Mouse (Mus musculus): Measurements from ENCODE around the gene Perm1.

Gene Perm1

DNA sequence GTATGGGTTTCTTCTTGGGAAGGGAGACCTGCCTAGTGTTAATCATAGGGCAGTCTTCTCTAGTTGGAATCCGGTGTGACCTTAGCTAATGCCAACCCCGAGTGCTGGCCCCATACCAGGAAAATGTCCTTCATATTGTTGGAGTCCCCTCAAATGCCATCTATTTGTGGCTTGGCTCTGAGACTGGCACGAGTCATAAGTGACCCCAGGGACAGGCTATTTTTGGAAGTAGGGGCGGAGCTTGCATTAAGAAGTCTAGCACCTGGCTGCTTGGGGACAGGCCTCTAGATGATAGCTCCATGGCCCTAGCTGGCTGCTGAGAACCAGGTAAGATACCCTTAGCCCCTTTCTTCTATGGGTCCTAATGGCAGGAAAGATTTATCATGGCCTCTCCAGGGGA, at the start of gene Perm1:
Gene Perm1 (plus strand): TSS at position 220 of the 400 bp plus-strand sequence.
- no peak for DNase-seq (ENCODE audit: low read depth)

DNA sequence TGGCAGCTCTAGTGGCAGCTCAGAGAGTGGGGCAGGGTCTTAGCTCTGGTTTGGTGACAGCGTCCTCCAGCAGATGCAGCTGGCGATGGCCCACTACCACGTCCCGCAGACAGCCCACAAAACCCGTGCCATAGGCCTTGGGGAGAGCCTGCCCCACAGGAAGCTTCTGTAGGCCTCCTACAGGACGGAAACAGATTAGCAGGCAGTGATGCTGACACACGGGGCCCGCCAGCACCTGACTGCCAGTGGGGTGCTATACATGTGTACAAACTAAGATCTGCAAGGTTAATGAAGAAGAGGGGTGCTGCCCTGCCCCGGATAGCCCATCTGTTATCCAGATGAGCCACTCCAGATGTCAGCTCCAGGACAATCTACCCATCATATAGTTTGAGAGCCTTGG, 49.2 kb upstream of the Perm1 start:
- peak; percentile 35 for DNase-seq (ENCODE audit: low read depth)

DNA sequence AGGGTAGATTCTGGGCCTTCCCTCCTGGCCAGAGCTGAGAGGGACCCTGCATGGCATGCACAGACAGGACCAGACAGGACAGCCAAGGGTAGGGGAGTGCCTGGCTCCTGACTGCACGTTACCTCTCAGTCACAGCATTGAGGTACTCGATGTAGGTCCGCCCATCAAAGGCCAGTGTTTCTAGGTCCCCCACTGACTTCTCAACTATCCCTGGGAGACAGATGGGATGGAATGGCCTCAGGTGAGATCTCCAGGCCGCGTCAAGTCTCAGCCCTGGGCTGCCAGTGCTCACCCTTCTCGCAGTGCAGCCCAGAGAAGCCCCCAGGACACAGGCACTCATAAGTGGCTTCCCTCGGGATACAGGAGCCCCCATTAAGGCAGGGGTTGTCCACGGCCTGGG, 47.1 kb upstream of the Perm1 start:
- DNase-seq (ENCODE audit: low read depth): no peak

DNA sequence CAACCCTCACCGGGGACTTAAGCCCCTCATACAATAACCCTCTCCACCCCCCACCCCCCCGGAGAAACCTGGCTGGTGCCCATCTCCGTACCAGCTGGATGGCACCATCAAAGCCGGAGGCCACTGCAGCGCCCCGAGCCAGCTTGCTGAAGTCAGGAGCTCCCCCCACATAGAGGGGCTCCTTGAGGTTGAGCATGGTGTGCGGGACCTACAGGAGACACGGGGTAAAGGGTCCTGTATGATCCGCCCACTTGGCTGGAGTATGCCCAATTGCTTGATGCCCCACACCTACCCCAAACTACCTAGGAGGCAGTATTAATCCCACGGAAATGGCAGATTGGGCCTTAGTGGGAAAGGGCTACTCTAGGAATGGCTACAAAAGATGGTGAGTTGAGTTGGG, 46.5 kb upstream of the Perm1 start:
- no peak for DNase-seq (ENCODE audit: low read depth)

DNA sequence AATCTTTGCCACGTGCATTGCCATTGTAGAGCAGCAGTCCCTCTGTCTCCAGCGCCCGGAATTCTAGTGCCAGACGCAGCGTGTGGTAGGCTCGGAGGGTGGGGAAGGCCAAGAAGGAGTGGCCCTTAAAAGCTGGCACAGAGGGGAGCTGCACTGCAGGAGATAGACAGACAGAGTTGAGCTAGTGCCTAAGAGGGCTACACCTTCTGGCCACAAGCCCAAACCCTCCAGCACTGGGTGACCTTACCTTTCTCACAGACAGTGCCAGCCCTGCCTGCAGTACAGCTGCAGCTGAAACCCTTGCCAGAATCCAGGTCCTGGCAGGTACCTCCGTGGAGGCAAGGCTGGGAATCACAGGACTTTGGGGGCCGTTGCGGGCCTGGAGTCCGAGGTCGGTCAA, 43.8 kb upstream of the Perm1 start:
- DNase-seq (ENCODE audit: low read depth): no peak

DNA sequence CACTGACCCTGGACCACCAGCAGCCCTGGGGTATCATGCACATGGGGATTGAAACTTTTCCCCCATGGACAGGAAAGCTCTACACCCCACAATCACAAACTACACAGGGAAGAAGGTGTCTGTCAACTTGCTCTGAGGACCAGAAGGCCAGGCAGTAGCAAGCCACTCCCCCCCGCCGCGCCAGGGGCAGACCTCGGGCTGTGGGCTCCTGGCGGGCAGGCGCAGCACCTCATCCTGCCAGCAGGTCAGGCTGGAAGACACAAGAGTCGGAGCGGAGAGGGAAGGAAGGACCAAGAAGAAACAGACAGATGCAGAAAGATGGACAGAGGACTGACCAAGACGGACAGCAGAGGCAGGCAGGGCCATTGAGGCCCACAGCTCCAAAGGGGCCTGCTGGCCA, 38.0 kb upstream of the Perm1 start:
- DNase-seq (ENCODE audit: low read depth): no peak

DNA sequence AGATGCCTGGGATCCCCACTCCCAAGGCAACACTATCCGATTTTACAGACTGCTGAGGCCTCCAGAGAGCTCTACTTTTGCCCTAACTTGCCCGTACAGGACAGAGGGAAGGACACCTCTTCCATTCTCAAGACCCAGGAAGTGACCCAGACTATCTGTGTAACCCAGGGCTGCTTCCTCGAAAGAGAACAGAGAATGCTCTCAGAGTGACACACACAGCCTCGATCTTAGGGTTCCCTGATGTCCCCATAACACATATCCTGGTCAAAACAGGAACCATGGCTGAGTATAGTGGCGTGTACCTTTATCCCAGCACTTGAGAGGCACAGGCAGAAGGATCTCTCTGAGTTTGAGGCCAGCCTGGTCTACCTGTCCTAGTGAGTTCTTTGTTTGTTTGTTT, 31.9 kb upstream of the Perm1 start:
- DNase-seq (ENCODE audit: low read depth): no peak

DNA sequence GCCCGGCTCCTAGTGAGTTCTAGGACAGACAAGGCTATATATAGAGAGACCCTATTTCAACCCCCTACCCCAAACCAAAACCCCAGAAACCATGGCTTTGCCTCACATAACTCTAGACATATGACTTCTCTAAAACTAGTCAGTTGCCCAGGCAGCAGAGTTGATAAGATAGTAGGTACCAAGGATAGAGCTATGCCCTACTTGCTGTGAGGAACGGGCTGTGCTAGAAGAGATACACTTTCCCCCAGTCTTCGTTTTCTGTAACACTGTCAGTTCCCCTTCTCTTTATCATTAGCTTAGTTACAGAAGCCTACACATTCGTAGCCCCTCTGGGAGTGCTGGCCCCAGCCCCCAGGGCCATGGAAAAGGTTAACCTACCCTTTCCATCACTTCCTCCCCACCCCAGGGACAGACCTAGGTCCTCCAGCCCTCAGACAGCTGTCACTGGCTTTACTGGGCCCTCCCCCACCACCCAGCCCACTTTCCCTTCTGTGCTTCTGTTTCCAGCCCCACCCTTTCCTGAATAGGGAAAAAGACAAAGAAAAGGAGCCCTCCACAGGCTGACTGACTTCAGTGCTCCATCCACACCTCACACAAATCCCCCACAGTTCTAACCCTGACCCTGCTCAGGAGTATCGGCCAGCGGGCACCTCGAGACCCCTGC, 31.2 kb upstream of the Perm1 start:
- DNase-seq (ENCODE audit: low read depth): no peak

- no peak for DNase-seq (ENCODE audit: low read depth)
Measured at GRCm38 (mm10) chr4:156185456-156185949, 30.2 kb upstream of the Perm1 start.

DNA sequence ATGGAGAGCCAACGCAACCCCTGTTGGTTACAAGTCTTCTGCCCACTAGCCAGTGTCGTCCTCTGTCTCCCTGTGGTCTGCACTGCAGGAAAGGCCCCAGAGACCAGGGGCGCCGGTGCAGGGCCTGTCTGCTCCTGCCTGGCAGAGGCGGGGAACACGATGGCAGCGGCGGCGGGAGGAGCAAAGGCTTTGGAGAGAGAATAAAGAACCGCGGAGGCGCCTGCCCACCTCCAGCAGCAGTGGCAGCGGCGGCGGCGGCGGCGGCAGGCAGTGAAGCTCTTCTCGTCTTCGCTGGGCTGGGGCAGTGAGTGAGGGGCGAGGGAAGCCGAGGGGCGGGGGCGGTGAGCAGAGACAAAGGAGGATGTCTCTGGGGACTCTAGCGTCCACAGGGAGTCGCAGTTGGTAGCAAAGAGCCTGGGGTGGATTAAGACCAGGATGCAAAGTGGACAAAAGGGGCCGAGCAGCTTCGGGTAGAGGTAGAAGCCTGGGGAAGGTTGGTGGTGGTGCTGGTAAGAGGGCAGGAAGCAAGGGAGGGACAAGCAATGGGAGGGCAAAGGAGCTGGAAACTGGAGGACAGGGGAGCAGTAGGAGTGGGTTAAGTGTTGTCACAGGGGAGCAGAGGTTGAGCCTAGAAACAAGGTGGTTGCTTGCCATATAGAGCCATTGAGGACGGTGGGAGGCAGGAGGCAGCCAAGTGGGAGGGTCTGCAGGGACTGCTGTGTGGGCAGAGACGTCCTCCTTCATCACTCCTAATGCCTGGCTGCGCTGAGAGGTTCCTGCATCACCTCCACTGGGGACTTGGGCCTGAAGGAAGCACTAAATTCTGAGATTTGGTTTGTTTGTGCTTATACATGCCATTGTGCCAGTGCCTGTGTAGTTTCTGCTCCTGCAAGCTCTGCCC, 29.5 kb upstream of the Perm1 start:
- DNase-seq (ENCODE audit: low read depth): no peak

- DNase-seq (ENCODE audit: low read depth): no peak
Measured at GRCm38 (mm10) chr4:156188162-156188810, 27.4 kb upstream of the Perm1 start.

DNA sequence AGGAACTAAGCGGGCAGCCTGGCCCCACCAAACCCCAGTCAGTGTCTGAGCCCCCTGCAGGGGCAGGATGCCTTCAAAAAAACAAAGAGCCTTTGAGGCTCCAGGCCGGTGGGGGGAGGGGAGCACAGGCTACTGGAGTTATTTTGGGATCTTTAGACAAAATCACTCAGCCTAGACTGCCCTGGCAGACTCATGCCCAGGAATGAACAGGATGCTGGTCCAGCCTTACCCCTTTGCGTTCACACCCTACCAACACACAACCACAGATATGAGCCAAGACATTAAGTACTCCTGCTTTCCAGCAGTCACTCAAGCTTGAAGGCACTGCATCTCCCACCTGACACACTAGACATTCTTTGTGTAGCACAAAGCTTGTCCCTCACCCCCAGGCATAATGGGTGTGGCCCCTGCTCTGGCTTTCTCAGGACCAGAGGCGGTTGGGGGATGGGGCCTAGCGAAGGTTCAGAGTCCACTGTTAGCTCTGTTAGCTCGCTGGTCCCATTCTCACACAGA, 26.8 kb upstream of the Perm1 start:
- no peak for DNase-seq (ENCODE audit: low read depth)

DNA sequence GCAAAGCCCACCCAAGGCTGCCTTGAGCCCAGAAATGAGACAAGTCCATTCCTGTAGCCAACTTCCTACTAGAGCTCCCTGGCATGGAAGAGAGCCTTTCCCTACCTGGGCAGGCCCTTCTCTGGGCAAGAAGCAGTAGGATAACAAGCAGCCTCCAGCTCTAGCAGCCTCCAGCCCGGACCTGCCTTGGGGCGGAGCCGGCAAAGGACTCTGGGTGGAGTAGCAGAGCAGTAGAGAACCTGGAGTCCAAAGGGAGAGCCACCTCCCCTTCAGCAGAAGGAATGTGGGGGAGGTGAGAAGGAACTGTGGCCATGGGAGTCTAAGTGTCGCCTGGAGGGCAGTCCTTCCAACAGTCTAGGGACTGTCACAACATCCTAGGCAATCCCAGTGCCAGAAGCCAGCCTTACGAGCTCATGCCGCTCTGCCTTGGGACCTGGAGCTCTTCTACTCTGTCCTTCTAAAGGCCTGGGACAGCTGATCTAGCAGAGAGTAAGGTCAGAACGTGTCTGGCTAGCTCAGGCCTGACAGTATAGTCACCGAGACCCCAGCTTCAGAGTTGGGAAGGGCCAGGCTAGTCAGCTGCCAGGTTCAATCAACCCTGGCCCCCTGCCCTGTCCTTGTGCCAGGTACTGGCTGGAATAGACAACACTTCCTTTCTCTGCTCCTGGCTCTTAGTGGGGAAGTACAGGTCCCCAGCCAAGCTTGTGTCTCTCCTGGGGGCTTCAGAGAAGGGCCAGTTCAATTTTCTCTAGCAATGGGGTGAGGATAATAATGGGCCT, 23.1 kb upstream of the Perm1 start:
- no peak for DNase-seq (ENCODE audit: low read depth)

DNA sequence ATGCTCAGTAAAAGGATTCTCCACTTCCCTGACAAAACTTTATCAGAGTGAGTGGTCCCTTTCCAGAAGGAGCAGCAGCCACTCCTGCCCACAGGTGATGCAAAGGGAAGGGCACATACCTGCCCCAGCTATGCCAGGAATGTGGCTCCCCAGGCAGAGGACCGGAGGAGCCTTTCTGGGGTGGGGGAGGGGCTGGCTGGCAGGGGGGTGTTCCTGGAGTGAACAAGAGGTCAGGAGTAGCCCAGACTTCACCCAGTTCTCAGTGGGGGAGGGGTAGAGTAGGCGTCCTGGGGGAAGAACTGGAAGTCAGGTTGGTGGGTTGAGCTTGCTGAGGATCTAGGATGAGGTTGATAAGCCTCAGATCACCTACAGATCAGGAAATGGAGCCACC, 22.5 kb upstream of the Perm1 start:
- DNase-seq (ENCODE audit: low read depth): no peak

- DNase-seq (ENCODE audit: low read depth): no peak
Measured at GRCm38 (mm10) chr4:156193906-156194305, 21.8 kb upstream of the Perm1 start.

GRCm38 (mm10) chr4:156194346-156194745, 21.3 kb upstream of the Perm1 start:
- no peak for DNase-seq (ENCODE audit: low read depth)

- peak; percentile 54 for DNase-seq (ENCODE audit: low read depth)
Measured at GRCm38 (mm10) chr4:156195927-156196870, 19.5 kb upstream of the Perm1 start.

GRCm38 (mm10) chr4:156197131-156197828, 18.4 kb upstream of the Perm1 start, which contains the start of gene Agrn:
Agrn (minus strand) TSS chr4:156197488.
- peak; percentile 73 for DNase-seq (ENCODE audit: low read depth)

DNA sequence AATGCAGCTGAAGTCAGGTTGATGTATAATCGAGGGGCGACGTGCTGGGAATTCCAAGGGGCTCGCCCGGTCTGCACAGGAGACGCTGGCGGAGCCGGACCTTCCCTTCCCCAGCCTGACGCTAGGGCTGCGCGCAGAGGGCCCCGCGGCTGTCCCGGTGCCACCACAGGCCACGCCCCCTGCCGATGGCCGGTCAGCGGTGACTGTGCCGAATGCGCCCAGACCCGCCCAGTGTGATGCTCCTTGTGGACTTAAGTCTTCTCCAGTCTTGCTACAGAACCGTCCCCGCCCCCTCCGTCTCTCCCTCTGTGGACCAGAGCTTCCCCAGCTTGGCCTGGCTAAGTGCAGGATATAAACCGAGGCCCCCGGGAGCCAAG, 17.9 kb upstream of the Perm1 start:
- peak; percentile 78 for DNase-seq (ENCODE audit: low read depth)
